Mouse (Mus musculus): ENCODE measurements at regions not wholly inside any gene's neighbourhood (a gene's known extent, or its start where the extent isn't known, plus 50 kb on each side); places are given as distances from the start of the nearest gene placed in this dataset.

GRCm38 (mm10) chr19:21138998-21139495 lies 133.0 kb upstream of the Zfand5 start:
- TF ChIP-seq POLR2A (IDR thresholded peaks at IDR 0.05; ENCODE audit: extremely low read depth, insufficient read depth, low read length) = no peak
- no peak for TF ChIP-seq CTCF (IDR thresholded peaks at IDR 0.05; ENCODE audit: low read depth, low read length)
